Mouse (Mus musculus): Measurements from ENCODE around the gene C1rl.

DNA sequence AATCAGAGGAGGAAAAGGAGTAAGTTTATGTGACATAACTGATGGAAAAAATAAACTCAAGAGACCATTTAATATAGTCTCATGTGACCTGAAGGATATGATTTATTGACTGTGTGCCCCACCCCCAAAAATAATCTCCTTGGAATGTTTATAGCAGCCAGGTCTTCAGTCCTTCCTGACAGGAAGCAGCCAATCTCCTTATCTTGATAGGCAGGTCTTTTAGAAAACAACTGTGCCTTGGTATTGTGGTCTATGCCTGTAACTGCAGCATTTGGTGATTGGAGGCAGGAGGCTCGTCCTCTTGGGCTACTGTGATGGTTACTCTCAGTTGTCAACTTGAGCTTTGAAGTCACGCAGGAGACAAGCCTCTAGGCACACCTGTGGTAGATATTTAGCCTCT lies 5.4 kb upstream of the C1rl start:
- no peak for TF ChIP-seq REST (IDR thresholded peaks at IDR 0.05; ENCODE audit: insufficient read depth, insufficient read length)
- no peak for TF ChIP-seq USF1 (IDR thresholded peaks at IDR 0.05; ENCODE audit: low read depth)
